Mouse (Mus musculus): ENCODE measurements around the gene Tinf2.

- no peak for TF ChIP-seq ZNF384 (IDR thresholded peaks at IDR 0.05; ENCODE audit: low read depth, low read length)
- no peak for TF ChIP-seq HCFC1 (IDR thresholded peaks at IDR 0.05; ENCODE audit: borderline replicate concordance, insufficient read depth, low read length)
- TF ChIP-seq ZC3H11A (IDR thresholded peaks at IDR 0.05; ENCODE audit: borderline replicate concordance, low read depth, low read length): no peak
Observed at GRCm38 (mm10) chr14:55640816-55641215, 40.8 kb downstream of the Tinf2 start.
